Mouse (Mus musculus) adrenal gland, adult (tissue): ENCODE measurements around the gene Plin4.

Experiments
- DNase-seq, 2 experiments: peaks; one replicate each; pipeline ENCODE4 v3.0.0; 2022 to 2023; ENCODE audit warnings: low spot score in 1 of 2; ENCODE audit not compliant: inconsistent age in 2 of 2

Plin4 gene

GRCm38 (mm10) chr17:56109219-56110051 is at the start of gene Plin4:
Gene Plin4, minus strand, starts transcription at chr17:56109803.
- peak; percentile 50 to 70 for DNase-seq

GRCm38 (mm10) chr17:56153643-56154042 is 44.0 kb upstream of the Plin4 start:
- peak; percentile 83 to 93 for DNase-seq

GRCm38 (mm10) chr17:56149897-56150296 is 40.3 kb upstream of the Plin4 start:
- DNase-seq, result no peak

GRCm38 (mm10) chr17:56148790-56149618 is 39.4 kb upstream of the Plin4 start:
- DNase-seq, result peak in 1 of 2 experiments; percentile 29

GRCm38 (mm10) chr17:56148280-56148679 is 38.7 kb upstream of the Plin4 start:
- no peak for DNase-seq

- no peak for DNase-seq
These were observed 37.8 kb upstream of the Plin4 start for GRCm38 (mm10) chr17:56147420-56147819.

GRCm38 (mm10) chr17:56146131-56146530 is 36.5 kb upstream of the Plin4 start:
- DNase-seq, result no peak

- DNase-seq, result no peak
These were observed 34.9 kb upstream of the Plin4 start for GRCm38 (mm10) chr17:56144546-56144945.

GRCm38 (mm10) chr17:56141702-56142605 is 32.4 kb upstream of the Plin4 start:
- DNase-seq, result peak in 1 of 2 experiments; percentile 65

- DNase-seq, result peak in 1 of 2 experiments; percentile 78
These were observed 30.4 kb upstream of the Plin4 start, which contains the start of gene Sema6b for GRCm38 (mm10) chr17:56139858-56140595. Gene Sema6b, minus strand, starts transcription at chr17:56140343.

GRCm38 (mm10) chr17:56139355-56139754 is 29.8 kb upstream of the Plin4 start:
- peak in 1 of 2 experiments; percentile 46 for DNase-seq

GRCm38 (mm10) chr17:56137839-56138613 is 28.4 kb upstream of the Plin4 start:
- DNase-seq, result peak; percentile 26 to 41

- DNase-seq, result peak in 1 of 2 experiments; percentile 52
These were observed 27.0 kb upstream of the Plin4 start for GRCm38 (mm10) chr17:56136558-56136957.

- peak; percentile 76 to 91 for DNase-seq
These were observed 24.9 kb upstream of the Plin4 start for GRCm38 (mm10) chr17:56134463-56134971.

GRCm38 (mm10) chr17:56133457-56134363 is 24.1 kb upstream of the Plin4 start:
- DNase-seq, result peak; percentile 80 to 90

GRCm38 (mm10) chr17:56132661-56133060 is 23.1 kb upstream of the Plin4 start:
- peak; percentile 67 to 90 for DNase-seq

- DNase-seq, result peak; percentile 64 to 91
These were observed 22.2 kb upstream of the Plin4 start for GRCm38 (mm10) chr17:56131814-56132213.

- peak in 1 of 2 experiments; percentile 30 for DNase-seq
These were observed 21.5 kb upstream of the Plin4 start for GRCm38 (mm10) chr17:56131136-56131535.
